Mouse (Mus musculus): ENCODE measurements around the gene Cmtm2b. TPM values are rescaled to one million over a fixed set of nuclear protein-coding genes. Genes with fewer than 3 reads are reported as not detected.
"Not testable (repeated sequence)": the region's sequence is repeated elsewhere in the genome, so short reads cannot be mapped to it uniquely, and the experiment has no call there.

The Cmtm2b gene
- polyA plus RNA-seq (2015; fragmentation: Nextera tagmentation; extraction: Ambion mirVana), result not detected in 2 replicates

DNA sequence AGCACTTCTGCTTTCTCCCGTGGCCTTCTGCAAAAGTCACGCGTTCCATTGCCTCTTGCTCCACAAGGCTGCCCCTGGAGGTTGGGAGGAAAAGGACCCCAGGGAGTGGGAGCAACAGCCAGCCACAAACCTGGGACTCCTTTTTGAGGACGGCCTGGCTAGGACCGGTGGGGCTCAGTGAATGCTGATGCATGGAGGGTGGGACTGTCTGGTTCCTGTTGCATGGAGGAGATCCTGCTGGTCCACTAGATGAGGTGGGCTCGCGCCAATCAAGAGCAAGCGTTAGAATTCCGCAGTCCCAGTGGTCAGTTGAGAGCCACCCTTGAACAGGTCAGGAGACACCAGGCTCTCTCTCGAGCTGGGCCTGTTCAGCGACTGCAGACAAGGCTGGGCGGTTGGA is at the start of gene Cmtm2b:
TSS of gene Cmtm2b (plus strand) at position 301 of the 400 bp plus-strand sequence.
- not testable (repeated sequence) for H3K36me3 ChIP-seq (replicated peaks; ENCODE audit: insufficient read depth, low read length); H3K4me2 ChIP-seq (ENCODE audit: low read depth, low read length); H3K27me3 ChIP-seq (ENCODE audit: insufficient read depth, low read length); H3K4me1 ChIP-seq (ENCODE audit: insufficient read depth); H3K9me3 ChIP-seq (ENCODE audit: low read length); H3K4me3 ChIP-seq (ENCODE audit: low read depth, low read length); DNase-seq; H3K27ac ChIP-seq (ENCODE audit: low read depth); ATAC-seq; H3K9ac ChIP-seq (replicated peaks)
- 86% methylated on average over 12 of the region's 12 CpGs for WGBS (ENCODE audit: insufficient replicate concordance)

DNA sequence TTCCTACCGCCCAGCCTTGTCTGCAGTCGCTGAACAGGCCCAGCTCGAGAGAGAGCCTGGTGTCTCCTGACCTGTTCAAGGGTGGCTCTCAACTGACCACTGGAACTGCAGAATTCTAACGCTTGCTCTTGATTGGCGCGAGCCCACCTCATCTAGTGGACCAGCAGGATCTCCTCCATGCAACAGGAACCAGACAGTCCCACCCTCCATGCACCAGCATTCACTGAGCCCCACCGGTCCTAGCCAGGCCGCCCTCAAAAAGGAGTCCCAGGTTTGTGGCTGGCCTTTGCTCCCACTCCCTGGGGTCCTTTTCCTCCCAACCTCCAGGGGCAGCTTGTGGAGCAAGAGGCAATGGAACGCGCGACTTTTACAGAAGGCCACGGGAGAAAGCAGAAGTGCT is 28.9 kb upstream of the Cmtm2b start, which contains the start of gene Cmtm2a:
TSS of gene Cmtm2a (minus strand) at position 101 of the 400 bp plus-strand sequence.
- not testable (repeated sequence) for H3K4me2 ChIP-seq (ENCODE audit: low read depth, low read length); H3K4me3 ChIP-seq (ENCODE audit: low read depth, low read length); H3K9ac ChIP-seq (replicated peaks); H3K27me3 ChIP-seq (ENCODE audit: insufficient read depth, low read length); H3K4me1 ChIP-seq (ENCODE audit: insufficient read depth); H3K36me3 ChIP-seq (replicated peaks; ENCODE audit: insufficient read depth, low read length); H3K27ac ChIP-seq (ENCODE audit: low read depth); DNase-seq; H3K9me3 ChIP-seq (ENCODE audit: low read length); ATAC-seq
- WGBS (ENCODE audit: insufficient replicate concordance), result 73% methylated on average over 12 of the region's 12 CpGs

DNA sequence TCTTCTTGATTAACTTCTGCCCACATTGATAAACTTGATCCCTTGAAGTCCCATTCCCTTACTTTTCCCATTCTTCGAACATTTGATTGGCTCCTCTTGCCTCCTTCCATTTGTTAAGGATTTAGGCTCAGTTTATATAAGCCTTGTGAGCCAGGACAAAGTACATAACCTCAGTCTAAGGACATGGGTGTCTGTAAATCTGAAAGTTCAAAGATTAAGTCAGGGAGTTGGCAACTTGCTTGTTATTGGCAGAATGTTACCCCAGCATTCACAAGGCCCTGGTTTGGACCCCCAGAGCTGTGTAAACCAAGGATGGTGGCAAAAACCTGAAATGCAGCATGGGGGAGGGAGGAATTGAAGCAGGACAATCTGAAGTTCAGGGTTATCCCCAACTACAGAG is 27.6 kb upstream of the Cmtm2b start:
- DNase-seq, result no peak
- no peak for ATAC-seq
- H3K4me2 ChIP-seq (ENCODE audit: low read depth, low read length), result no peak overlapping the region
- no peaks in the 10 kb centered on the region for H3K9me3 ChIP-seq (ENCODE audit: low read length)
- no peak for TF ChIP-seq EP300 (IDR thresholded peaks at IDR 0.05; ENCODE audit: low read depth)
- no peak for TF ChIP-seq CTCF (IDR thresholded peaks at IDR 0.05; ENCODE audit: low read depth)
- no peak overlapping the region for H3K27ac ChIP-seq (ENCODE audit: low read depth)
- no peaks in the 10 kb centered on the region for H3K36me3 ChIP-seq (replicated peaks; ENCODE audit: insufficient read depth, low read length)
- no peak overlapping the region for H3K4me3 ChIP-seq (ENCODE audit: low read depth, low read length)
- H3K4me1 ChIP-seq (ENCODE audit: insufficient read depth), result no peaks in the 10 kb centered on the region
- no peaks in the 10 kb centered on the region for H3K27me3 ChIP-seq (ENCODE audit: insufficient read depth, low read length)
- no peak overlapping the region for H3K9ac ChIP-seq (replicated peaks)
- WGBS (ENCODE audit: insufficient replicate concordance), result 68% methylated on average over 1 of the region's 1 CpGs

DNA sequence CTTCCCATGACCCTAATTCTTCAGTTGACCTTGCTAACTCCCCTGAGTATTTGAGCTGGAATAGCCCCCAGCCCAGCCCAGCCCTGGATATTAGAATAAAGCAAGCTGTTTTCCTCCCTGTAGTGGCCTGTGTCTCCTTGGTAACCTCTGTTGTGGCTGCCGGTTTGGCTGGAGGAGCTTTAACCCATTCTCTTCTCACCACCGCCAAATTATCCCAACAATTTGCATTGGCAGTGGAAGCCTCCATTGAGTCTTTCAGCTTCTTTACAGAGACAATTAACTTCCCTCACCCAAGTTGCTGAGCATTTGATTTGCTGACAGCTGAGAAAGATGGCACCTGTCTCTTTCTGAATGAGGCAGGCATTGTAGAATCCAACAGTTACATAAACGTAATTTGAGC is 20.5 kb upstream of the Cmtm2b start:
- H3K27me3 ChIP-seq (ENCODE audit: insufficient read depth, low read length); ATAC-seq; DNase-seq; H3K4me1 ChIP-seq (ENCODE audit: insufficient read depth); H3K36me3 ChIP-seq (replicated peaks; ENCODE audit: insufficient read depth, low read length); H3K4me3 ChIP-seq (ENCODE audit: low read depth, low read length); H3K9ac ChIP-seq (replicated peaks); H3K27ac ChIP-seq (ENCODE audit: low read depth); H3K4me2 ChIP-seq (ENCODE audit: low read depth, low read length); H3K9me3 ChIP-seq (ENCODE audit: low read length): not testable (repeated sequence)
- 39% methylated on average over 3 of the region's 3 CpGs for WGBS (ENCODE audit: insufficient replicate concordance)

DNA sequence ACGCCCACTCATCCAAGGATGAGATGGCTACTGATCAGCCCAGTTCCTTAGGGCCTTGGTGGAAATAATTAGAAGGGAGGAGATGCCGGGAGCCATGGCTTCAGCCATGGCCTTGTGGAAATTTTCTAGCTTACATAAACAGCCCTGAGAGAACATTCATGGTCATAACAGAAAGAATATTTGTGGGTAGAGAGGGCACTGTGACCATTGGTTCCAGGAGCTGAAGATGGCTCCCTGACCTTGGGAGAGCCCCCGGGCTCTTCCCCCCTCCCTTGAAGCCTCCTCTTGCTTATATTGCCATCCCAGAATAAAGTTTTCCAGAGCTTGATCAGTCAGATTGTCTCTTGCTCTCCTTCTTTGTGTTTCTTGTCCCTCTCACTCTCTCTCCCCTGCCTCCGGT is 19.5 kb upstream of the Cmtm2b start:
- H3K9ac ChIP-seq (replicated peaks); H3K27me3 ChIP-seq (ENCODE audit: insufficient read depth, low read length); DNase-seq; H3K4me1 ChIP-seq (ENCODE audit: insufficient read depth); H3K4me3 ChIP-seq (ENCODE audit: low read depth, low read length); H3K4me2 ChIP-seq (ENCODE audit: low read depth, low read length); H3K9me3 ChIP-seq (ENCODE audit: low read length); ATAC-seq; H3K36me3 ChIP-seq (replicated peaks; ENCODE audit: insufficient read depth, low read length); H3K27ac ChIP-seq (ENCODE audit: low read depth): not testable (repeated sequence)
- WGBS (ENCODE audit: insufficient replicate concordance), result 84% methylated on average over 4 of the region's 4 CpGs

DNA sequence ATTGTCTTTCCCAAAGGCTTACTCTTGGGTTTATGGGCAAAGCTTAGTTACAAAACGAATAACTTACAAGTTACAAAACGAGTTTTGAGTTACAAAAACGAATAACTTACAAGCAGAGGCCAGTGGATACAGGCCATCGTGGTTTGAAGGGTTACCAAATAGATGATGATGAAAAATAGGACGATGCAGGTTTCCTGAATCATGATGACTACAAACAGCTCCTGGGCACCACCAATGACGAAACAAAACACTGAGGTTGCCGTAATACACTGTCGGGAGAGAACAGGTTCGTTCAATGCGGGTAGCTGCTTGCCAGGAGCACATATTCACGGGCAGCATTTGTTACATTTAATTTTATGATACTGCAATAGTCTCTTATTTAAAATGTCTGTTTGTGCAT is 17.1 kb upstream of the Cmtm2b start:
- no peak overlapping the region for H3K9ac ChIP-seq (replicated peaks)
- H3K4me2 ChIP-seq (ENCODE audit: low read depth, low read length), result no peak overlapping the region
- no peak overlapping the region for H3K4me3 ChIP-seq (ENCODE audit: low read depth, low read length)
- no peaks in the 10 kb centered on the region for H3K4me1 ChIP-seq (ENCODE audit: insufficient read depth)
- WGBS (ENCODE audit: insufficient replicate concordance), result 65% methylated on average over 11 of the region's 11 CpGs
- no peaks in the 10 kb centered on the region for H3K27me3 ChIP-seq (ENCODE audit: insufficient read depth, low read length)
- TF ChIP-seq EP300 (IDR thresholded peaks at IDR 0.05; ENCODE audit: low read depth), result no peak
- TF ChIP-seq CTCF (IDR thresholded peaks at IDR 0.05; ENCODE audit: low read depth), result no peak
- no peaks in the 10 kb centered on the region for H3K36me3 ChIP-seq (replicated peaks; ENCODE audit: insufficient read depth, low read length)
- ATAC-seq (no peak), DNase-seq (no peak)
- H3K9me3 ChIP-seq (ENCODE audit: low read length), result no peaks in the 10 kb centered on the region
- no peak overlapping the region for H3K27ac ChIP-seq (ENCODE audit: low read depth)

DNA sequence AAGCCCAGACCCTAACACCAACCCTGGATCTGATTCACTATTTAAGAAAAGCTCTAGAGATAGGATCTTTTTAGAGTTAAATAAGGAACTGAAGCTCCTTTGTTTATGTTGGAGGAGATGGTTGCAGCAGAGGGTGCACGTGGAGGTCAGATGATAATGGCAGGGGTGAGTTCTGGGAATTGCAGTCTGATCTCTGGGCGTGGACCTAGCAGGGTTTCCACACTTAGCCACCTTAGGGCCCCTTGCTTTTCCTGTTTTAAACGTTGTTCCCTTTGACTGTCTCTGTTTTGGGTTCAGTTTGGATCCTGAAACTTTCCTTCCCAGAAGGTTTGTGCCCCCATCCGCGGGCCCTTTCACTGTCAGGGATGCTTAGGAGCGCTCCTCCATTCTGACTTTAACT is 13.7 kb upstream of the Cmtm2b start:
- not testable (repeated sequence) for H3K27ac ChIP-seq (ENCODE audit: low read depth); H3K4me2 ChIP-seq (ENCODE audit: low read depth, low read length); H3K9ac ChIP-seq (replicated peaks); H3K36me3 ChIP-seq (replicated peaks; ENCODE audit: insufficient read depth, low read length); H3K27me3 ChIP-seq (ENCODE audit: insufficient read depth, low read length); H3K4me3 ChIP-seq (ENCODE audit: low read depth, low read length); H3K9me3 ChIP-seq (ENCODE audit: low read length); H3K4me1 ChIP-seq (ENCODE audit: insufficient read depth); DNase-seq; ATAC-seq
- WGBS (ENCODE audit: insufficient replicate concordance), result 34% methylated on average over 6 of the region's 6 CpGs

DNA sequence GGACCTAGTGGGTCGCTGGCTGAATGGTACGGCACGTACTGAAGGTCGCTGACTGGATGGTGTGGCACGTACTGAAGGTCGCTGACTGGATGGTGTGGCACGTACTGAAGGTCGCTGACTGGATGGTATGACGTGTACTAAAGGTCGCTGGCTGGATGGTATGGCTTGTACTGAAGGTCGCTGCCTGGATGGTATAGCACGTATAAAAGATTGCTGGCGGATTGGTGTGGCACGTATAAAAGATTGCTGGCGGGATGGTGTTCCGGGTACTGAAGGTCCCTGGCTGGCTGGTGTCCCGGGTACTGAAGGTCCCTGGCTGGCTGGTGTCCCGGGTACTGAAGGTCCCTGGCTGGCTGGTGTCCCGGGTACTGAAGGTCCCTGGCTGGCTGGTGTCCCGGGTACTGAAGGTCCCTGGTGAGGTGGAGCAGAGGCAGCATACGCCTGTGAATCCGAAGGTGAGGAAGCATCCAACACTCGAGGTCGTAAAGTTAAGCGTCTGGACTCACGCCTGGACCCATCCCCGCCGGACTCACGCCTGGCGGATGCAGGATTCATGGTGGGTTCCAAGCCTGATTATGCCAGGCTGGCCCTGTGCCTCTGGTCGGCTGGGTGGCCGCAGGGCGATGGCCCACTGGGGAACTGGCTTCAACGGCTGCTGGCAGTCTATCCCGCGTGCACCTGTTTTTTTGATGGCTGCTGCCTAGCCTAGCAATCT is 12.4 kb upstream of the Cmtm2b start, which contains the start of the genes Gm45711 and Cmtm1:
TSS of gene Gm45711 (minus strand) at position 641 of the 715 bp plus-strand sequence.
TSS of gene Cmtm1 (minus strand) at position 705 of the 715 bp plus-strand sequence.
- H3K36me3 ChIP-seq (replicated peaks; ENCODE audit: insufficient read depth, low read length); H3K27ac ChIP-seq (ENCODE audit: low read depth); H3K9me3 ChIP-seq (ENCODE audit: low read length); H3K4me2 ChIP-seq (ENCODE audit: low read depth, low read length); H3K9ac ChIP-seq (replicated peaks); DNase-seq; ATAC-seq; H3K4me3 ChIP-seq (ENCODE audit: low read depth, low read length); H3K4me1 ChIP-seq (ENCODE audit: insufficient read depth); H3K27me3 ChIP-seq (ENCODE audit: insufficient read depth, low read length): not testable (repeated sequence)
- WGBS (ENCODE audit: insufficient replicate concordance), result 78% methylated on average over 33 of the region's 36 CpGs

DNA sequence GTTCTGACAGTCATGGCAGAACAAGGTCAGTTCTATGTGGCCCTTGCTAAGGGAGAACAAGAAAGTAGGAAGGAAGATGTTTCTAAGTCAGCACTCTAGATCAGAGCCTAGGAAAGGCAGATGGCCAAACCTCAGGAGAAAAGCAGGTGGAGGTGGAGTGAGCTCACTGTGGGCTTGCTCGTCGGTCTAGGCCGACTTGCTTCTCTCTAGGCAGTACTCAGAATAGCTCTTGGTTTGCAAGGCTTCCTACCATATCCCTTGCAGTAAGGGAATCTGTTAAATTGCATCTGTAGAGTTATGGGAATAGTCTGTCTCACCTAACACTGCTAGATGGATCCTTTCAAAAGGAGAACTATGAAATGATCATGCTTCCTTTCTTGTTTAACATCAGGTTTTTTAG is 10.0 kb upstream of the Cmtm2b start:
- H3K27me3 ChIP-seq (ENCODE audit: insufficient read depth, low read length); H3K36me3 ChIP-seq (replicated peaks; ENCODE audit: insufficient read depth, low read length); H3K4me3 ChIP-seq (ENCODE audit: low read depth, low read length); ATAC-seq; H3K4me1 ChIP-seq (ENCODE audit: insufficient read depth); H3K9me3 ChIP-seq (ENCODE audit: low read length); DNase-seq; H3K4me2 ChIP-seq (ENCODE audit: low read depth, low read length); H3K9ac ChIP-seq (replicated peaks); H3K27ac ChIP-seq (ENCODE audit: low read depth): not testable (repeated sequence)
- 70% methylated on average over 3 of the region's 3 CpGs for WGBS (ENCODE audit: insufficient replicate concordance)
